Mouse (Mus musculus) erythroblast, embryonic 14.5 days (primary cell): ENCODE data around the gene Vti1a.

ENCODE experiments used
- GATA1 ChIP-seq: IDR thresholded peaks from 2 replicates; pipeline ENCODE4 v1.6.1; 2012; ENCODE audit warnings: low read length, inconsistent platforms, mixed read lengths
- TAL1 ChIP-seq: IDR thresholded peaks from 3 replicates; pipeline ENCODE4 v1.6.1; 2012; ENCODE audit warnings: low read length, inconsistent platforms, mixed read lengths

DNA sequence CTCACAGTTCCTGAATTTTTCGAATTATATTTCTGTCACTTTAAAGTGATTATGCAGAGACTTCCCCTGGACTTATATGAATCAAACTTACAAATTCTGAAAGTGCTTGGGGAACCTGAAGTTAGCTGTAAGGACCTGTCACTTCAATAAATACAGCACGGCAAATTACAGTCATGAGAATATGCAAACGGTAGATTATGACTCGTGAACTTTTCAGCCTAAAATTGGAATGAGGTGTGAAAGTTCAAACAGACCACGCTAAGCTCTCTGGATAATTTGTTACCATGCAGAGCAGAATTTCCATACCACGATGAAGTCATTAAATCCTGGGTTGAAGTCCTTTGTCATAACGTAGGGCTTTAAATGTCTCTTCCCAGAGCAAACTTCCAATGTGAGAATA, 66.7 kb downstream of the Vti1a start:
- TF ChIP-seq GATA1 (no peak), TAL1 (no peak)
